Mouse (Mus musculus) cerebellum, adult 2 months (tissue): ENCODE data around the gene Cfap61.

Experiments
- CTCF ChIP-seq: fragments of 200-500 bp; IDR thresholded peaks from 2 replicates; pipeline ENCODE4 v1.5.1; 2011; ENCODE audit warnings: low read depth, mild to moderate bottlenecking, control low read depth, low read length, moderate library complexity, borderline replicate concordance; ENCODE audit not compliant: insufficient read depth
- POLR2A ChIP-seq: fragments of 200-500 bp; IDR thresholded peaks from 2 replicates; pipeline ENCODE4 v1.6.1; 2011; ENCODE audit warnings: low read length, control low read depth, borderline replicate concordance; ENCODE audit not compliant: insufficient read depth

- TF ChIP-seq POLR2A (no peak), CTCF (no peak)
Measured at GRCm38 (mm10) chr2:146134275-146134674, 199.7 kb downstream of the Cfap61 start.
